Mouse (Mus musculus) bone marrow, adult 2 months (tissue): Measurements from ENCODE around the gene Pde7b.

Experiments used
- CTCF ChIP-seq: fragments of 200-500 bp; IDR thresholded peaks from 2 replicates; pipeline ENCODE4 v1.5.1; 2011; ENCODE audit warnings: low read length, control low read depth; ENCODE audit not compliant: control insufficient read depth, insufficient read depth
- POLR2A ChIP-seq: fragments of 200-500 bp; IDR thresholded peaks from 2 replicates; pipeline ENCODE4 v1.6.1; 2011; ENCODE audit warnings: low read depth, mild to moderate bottlenecking, control low read depth, low read length, borderline replicate concordance; ENCODE audit not compliant: control insufficient read depth

DNA sequence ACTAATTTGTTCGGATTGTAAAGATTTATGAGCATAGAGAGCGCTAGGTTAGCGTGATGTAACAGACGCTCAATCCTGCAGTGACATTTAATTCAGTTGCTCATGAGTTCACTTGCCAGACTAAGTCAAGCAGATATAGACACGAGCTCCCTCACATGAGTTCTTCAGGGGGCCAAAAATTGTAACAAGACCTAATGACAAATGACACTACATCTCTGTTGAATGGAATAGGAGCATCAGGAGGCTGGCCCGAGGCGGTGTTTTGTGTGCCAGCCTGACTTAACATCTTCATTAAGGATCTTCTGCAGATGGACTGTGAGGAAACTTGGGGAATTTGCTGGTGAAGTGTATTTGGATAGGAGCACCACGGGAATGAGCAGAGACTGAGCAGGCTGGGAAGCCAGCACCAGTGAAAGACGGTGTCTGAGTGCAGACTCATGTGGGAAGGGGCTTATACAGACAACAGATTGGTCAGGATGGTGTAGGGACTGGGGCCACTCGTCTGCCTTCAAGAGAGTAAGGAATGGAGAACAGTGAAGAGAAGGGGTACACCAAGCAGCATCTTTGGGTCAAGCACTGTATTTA, 303.5 kb downstream of the Pde7b start:
- no peak for TF ChIP-seq CTCF
- no peak for TF ChIP-seq POLR2A
